14 mouse cellular contexts compared by ENCODE assay signal in genomic region chr4:86681421-86681820, GRCm38 (mm10).
"Had no signal": no experiment of that assay in that cellular context is flagged by ENCODE, and none has a peak within 500 bp of the region (broad histone marks: within the 10 kb centered on the region; RNA-seq: fewer than 3 reads in every experiment).

No protein-coding gene starts in this region.

- H3K36me3 ChIP-seq: intestine, embryonic 15.5 days; limb, embryonic 13.5 days; midbrain, embryonic 12.5 days; neural tube, embryonic 13.5 days had no signal

- H3K27me3 ChIP-seq: intestine, embryonic 15.5 days; limb, embryonic 13.5 days; neural tube, embryonic 13.5 days had no signal

- H3K9me3 ChIP-seq: intestine, embryonic 15.5 days; limb, embryonic 13.5 days; midbrain, embryonic 12.5 days; neural tube, embryonic 13.5 days had no signal

- H3K4me2 ChIP-seq: intestine, embryonic 15.5 days; limb, embryonic 13.5 days; midbrain, embryonic 12.5 days; neural tube, embryonic 13.5 days had no signal

- H3K4me1 ChIP-seq: midbrain, embryonic 12.5 days; neural tube, embryonic 13.5 days had no signal

- H3K27ac ChIP-seq: intestine, embryonic 15.5 days; limb, embryonic 13.5 days; midbrain, embryonic 12.5 days; neural tube, embryonic 13.5 days; stomach, postnatal 0 days had no signal

- H3K4me3 ChIP-seq: intestine, embryonic 15.5 days; limb, embryonic 13.5 days; midbrain, embryonic 12.5 days; neural tube, embryonic 13.5 days had no signal

- DNase-seq: kidney, adult 18-20 months; kidney, postnatal 14 days; left cerebral cortex, postnatal 4 days; lung, adult 2 months; lung, postnatal 36 days; right cerebral cortex, adult 18-20 months; right cerebral cortex, postnatal 25 days had no signal

- H3K9ac ChIP-seq: intestine, embryonic 15.5 days; limb, embryonic 13.5 days; midbrain, embryonic 12.5 days; neural tube, embryonic 13.5 days had no signal

- ATAC-seq: intestine, embryonic 15.5 days; lung, postnatal 0 days; midbrain, embryonic 16.5 days had no signal
